Mouse (Mus musculus) cerebellum, adult 2 months (tissue): ENCODE data around the gene Miga2.

Source experiments
- CTCF ChIP-seq: fragments of 200-500 bp; IDR thresholded peaks from 2 replicates; pipeline ENCODE4 v1.5.1; 2011; ENCODE audit warnings: low read depth, mild to moderate bottlenecking, control low read depth, low read length, moderate library complexity, borderline replicate concordance; ENCODE audit not compliant: insufficient read depth
- POLR2A ChIP-seq: fragments of 200-500 bp; IDR thresholded peaks from 2 replicates; pipeline ENCODE4 v1.6.1; 2011; ENCODE audit warnings: low read length, control low read depth, borderline replicate concordance; ENCODE audit not compliant: insufficient read depth

DNA sequence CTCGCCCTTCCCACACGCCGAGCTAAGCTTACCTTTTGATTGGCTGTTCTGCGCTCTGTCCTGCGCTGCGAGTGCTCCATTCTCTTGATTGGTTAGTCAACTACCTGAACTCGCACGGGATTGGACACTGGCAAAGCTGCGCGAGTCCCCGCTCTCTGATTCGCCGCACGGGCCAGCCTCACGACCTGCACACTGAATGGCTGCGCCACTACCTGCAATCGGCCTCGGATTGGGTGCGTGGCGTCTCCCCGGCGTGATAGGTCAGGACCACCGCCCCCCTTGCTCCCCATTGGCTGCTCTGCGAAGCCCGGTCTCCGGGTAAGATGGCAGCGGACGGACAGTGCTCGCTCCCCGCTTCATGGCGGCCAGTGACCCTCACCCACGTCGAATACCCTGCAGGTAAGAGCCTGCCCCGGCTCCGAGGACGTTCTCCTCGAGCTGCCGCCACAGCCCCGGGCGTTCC, 28.1 kb downstream of the Miga2 start, which contains the start of gene Dolpp1:
- TF ChIP-seq CTCF (no peak), POLR2A (peak; percentile 83; the same call in 1 of the 2 replicates)
